Mouse (Mus musculus) liver, postnatal 0 days (tissue): Measurements from ENCODE around the gene Spag9.

Source experiments
- CTCF ChIP-seq: sonication (generic); IDR thresholded peaks from 2 replicates; pipeline ENCODE4 v1.5.1; 2016; ENCODE audit warnings: antibody characterized with exemption, low read depth
- EP300 ChIP-seq: IDR thresholded peaks from 2 replicates; pipeline ENCODE4 v1.6.1; 2016; ENCODE audit warnings: antibody characterized with exemption, low read depth, mild to moderate bottlenecking

DNA sequence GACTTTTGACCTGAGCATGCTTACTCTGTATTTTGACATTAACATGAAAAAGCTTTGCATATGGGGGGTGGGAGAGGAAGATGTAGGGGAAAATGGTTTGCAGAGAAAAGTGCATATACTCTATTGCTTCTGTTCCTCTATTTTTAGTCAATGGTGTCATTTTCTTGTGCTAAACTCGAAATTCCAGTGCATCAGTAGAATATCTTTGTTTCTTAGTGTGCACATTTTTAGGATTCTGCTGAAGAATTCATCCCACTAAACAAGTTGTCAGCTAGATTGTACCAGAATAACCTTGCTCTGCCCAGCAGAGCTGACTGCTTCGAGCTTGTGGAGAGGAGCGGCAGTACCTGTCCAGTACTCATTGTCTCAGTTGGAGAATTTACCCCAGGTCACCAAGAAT, 124.8 kb downstream of the Spag9 start:
- TF ChIP-seq CTCF (no peak), EP300 (no peak)
